Mouse (Mus musculus) hindbrain, embryonic 12.5 days (tissue): ENCODE results near the gene Creb3. TPM values are rescaled to one million over a fixed set of nuclear protein-coding genes. Genes with fewer than 3 reads are reported as not detected.
A peak's percentile ranks its signal among the peaks of the same experiment; 100 is the strongest.

Experiments used
- ATAC-seq: fragments of 200-750 bp; cut with Nextera tagmentation; 2 replicates; pipeline ENCODE4 v1.8.0; 2017; ENCODE audit warnings: moderate TSS enrichment; ENCODE audit not compliant: low FRiP score
- H3K27ac ChIP-seq: fragments of 300-500 bp; sonication (generic); 2 replicates; pipeline ENCODE4 v1.5.1; 2016; ENCODE audit warnings: mild to moderate bottlenecking
- H3K27me3 ChIP-seq: fragments of 300-500 bp; sonication (generic); 2 replicates; pipeline ENCODE4 v1.6.1; 2016; ENCODE audit warnings: mild to moderate bottlenecking
- H3K36me3 ChIP-seq: fragments of 300-500 bp; sonication (generic); 2 replicates; pipeline ENCODE4 v1.6.1; 2016; ENCODE audit warnings: mild to moderate bottlenecking
- H3K4me1 ChIP-seq: fragments of 300-500 bp; sonication (generic); 2 replicates; pipeline ENCODE4 v1.6.1; 2016
- H3K4me2 ChIP-seq: fragments of 300-500 bp; sonication (generic); replicated peaks from 2 replicates; pipeline ENCODE4 v1.6.1; 2016; ENCODE audit warnings: mild to moderate bottlenecking
- H3K4me3 ChIP-seq: fragments of 300-500 bp; sonication (generic); 2 replicates; pipeline ENCODE4 v1.5.1; 2016; ENCODE audit warnings: mild to moderate bottlenecking
- H3K9ac ChIP-seq: fragments of 300-500 bp; sonication (generic); 2 replicates; pipeline ENCODE4 v1.6.1; 2016; ENCODE audit warnings: mild to moderate bottlenecking, moderate library complexity
- H3K9me3 ChIP-seq: fragments of 300-500 bp; sonication (generic); replicated peaks from 2 replicates; pipeline ENCODE4 v1.6.1; 2016; ENCODE audit warnings: mild to moderate bottlenecking
- whole genome bisulfite sequencing: fragments of 180-500 bp; shearing (Covaris S2); methylation state at CpG from one replicate; pipeline ENCODE4 v1.1.7; 2016; 5-methylcytosine and 5-hydroxymethylcytosine counted together
- polyA plus RNA-seq: library from polyadenylated mRNA; unstranded; fragments of >200 nt; fragmentation: Nextera tagmentation; extraction: Ambion mirVana; gene quantifications from 2 replicates; pipeline ENCODE4 v1.2.1, GENCODE M21; 2016

Gene Creb3
- polyA plus RNA-seq, 1 experiment from 2014 or later = 60.2 TPM

DNA sequence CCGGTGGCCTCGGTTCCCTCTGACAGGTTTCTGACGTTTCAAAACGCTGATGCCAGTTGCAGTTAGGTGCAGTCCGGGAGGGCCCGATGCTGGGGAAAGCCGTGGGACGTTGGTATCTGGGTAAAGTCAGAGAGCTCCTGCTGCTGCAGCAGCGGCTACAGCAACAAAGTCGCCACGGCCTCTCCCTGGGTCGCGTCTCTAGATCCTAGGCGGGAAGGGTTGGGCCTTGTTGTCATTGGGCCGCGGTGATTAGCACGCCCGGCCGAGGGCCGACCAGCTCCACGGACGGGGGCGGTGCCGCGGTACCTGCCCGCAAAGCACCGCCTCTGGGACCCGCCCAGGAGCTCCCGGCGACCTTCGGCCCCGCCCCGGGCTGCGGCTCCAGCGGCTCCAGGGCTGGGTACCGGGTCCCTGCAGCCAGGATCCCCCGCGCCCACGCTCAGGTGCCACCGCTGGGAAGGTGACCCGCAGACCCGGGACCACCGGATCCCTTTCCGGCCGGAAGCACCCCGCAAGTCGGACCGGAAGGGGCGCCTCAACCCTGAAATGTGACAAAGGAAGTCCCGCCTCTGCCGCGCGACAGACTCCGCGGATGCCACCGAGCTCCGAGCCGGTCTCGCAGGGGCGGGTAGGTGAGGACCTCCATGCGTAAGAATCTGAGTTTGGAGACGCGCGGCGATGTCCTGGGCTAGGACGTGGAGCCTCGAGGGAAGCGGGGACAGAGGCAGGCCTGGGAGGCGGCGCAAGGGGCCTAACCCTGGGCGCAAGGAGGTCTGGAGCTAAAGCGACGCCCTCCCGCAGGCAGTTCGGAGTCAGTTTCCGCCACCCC, 16.5 kb downstream of the Creb3 start, which contains the start of the genes Rgp1 and Gba2:
Gene Rgp1, plus strand, starts transcription at position 340 of the 829 bp plus-strand sequence.
Gene Gba2, minus strand, starts transcription at position 498 of the 829 bp plus-strand sequence.
- peaks cover 39% of the 10 kb centered on the region for H3K36me3 ChIP-seq
- H3K27me3 ChIP-seq = no peaks in the 10 kb centered on the region
- H3K4me1 ChIP-seq = peaks cover 42% of the 10 kb centered on the region
- H3K27ac ChIP-seq = peak within 1 kb of the TSS; percentile 82
- peak within 1 kb of the TSS; percentile 93 for H3K9ac ChIP-seq
- H3K4me2 ChIP-seq = peak within 1 kb of the TSS; percentile 98
- under 1% methylated on average over 76 of the region's 76 CpGs for WGBS
- ATAC-seq = peak; percentile 86
- peak within 1 kb of the TSS; percentile 86 for H3K4me3 ChIP-seq
- no peaks in the 10 kb centered on the region for H3K9me3 ChIP-seq

GRCm38 (mm10) chr4:43579256-43579655, 17.1 kb downstream of the Creb3 start:
- H3K36me3 ChIP-seq = peaks cover 40% of the 10 kb centered on the region
- peak overlapping the region; percentile 82 for H3K27ac ChIP-seq
- peak overlapping the region; percentile 98 for H3K4me2 ChIP-seq
- no peaks in the 10 kb centered on the region for H3K27me3 ChIP-seq
- H3K9ac ChIP-seq = peak overlapping the region; percentile 93
- WGBS = 4% methylated on average over 10 of the region's 10 CpGs
- H3K9me3 ChIP-seq = no peaks in the 10 kb centered on the region
- ATAC-seq = no peak
- peaks cover 42% of the 10 kb centered on the region for H3K4me1 ChIP-seq
- H3K4me3 ChIP-seq = peak overlapping the region; percentile 86

- H3K4me2 ChIP-seq = peak overlapping the region; percentile 98
- no peak for ATAC-seq
- peaks cover 44% of the 10 kb centered on the region for H3K36me3 ChIP-seq
- no peaks in the 10 kb centered on the region for H3K9me3 ChIP-seq
- peak overlapping the region; percentile 93 for H3K9ac ChIP-seq
- peaks cover 41% of the 10 kb centered on the region for H3K4me1 ChIP-seq
- no peak overlapping the region for H3K27ac ChIP-seq
- 86% methylated on average over 6 of the region's 6 CpGs for WGBS
- no peaks in the 10 kb centered on the region for H3K27me3 ChIP-seq
- H3K4me3 ChIP-seq = peak overlapping the region; percentile 86
These were observed 17.6 kb downstream of the Creb3 start for GRCm38 (mm10) chr4:43579731-43580130.

- Histone ChIP-seq H3K4me3 (no peak overlapping the region), H3K9ac (no peak overlapping the region), H3K36me3 (peaks cover 46% of the 10 kb centered on the region), H3K4me1 (peaks cover 33% of the 10 kb centered on the region), H3K27me3 (no peaks in the 10 kb centered on the region), H3K4me2 (no peak overlapping the region), H3K9me3 (no peaks in the 10 kb centered on the region), H3K27ac (no peak overlapping the region)
- ATAC-seq = no peak
- WGBS = 91% methylated on average over 5 of the region's 5 CpGs
These were observed 18.6 kb downstream of the Creb3 start for GRCm38 (mm10) chr4:43580721-43581120.

- H3K36me3 ChIP-seq = peaks cover 46% of the 10 kb centered on the region
- H3K9ac ChIP-seq = no peak overlapping the region
- no peaks in the 10 kb centered on the region for H3K27me3 ChIP-seq
- H3K4me1 ChIP-seq = peaks cover 27% of the 10 kb centered on the region
- no peak overlapping the region for H3K4me3 ChIP-seq
- H3K4me2 ChIP-seq = no peak overlapping the region
- ATAC-seq = no peak
- H3K9me3 ChIP-seq = no peaks in the 10 kb centered on the region
- 94% methylated on average over 12 of the region's 12 CpGs for WGBS
- no peak overlapping the region for H3K27ac ChIP-seq
These were observed 19.2 kb downstream of the Creb3 start for GRCm38 (mm10) chr4:43581381-43581780.

DNA sequence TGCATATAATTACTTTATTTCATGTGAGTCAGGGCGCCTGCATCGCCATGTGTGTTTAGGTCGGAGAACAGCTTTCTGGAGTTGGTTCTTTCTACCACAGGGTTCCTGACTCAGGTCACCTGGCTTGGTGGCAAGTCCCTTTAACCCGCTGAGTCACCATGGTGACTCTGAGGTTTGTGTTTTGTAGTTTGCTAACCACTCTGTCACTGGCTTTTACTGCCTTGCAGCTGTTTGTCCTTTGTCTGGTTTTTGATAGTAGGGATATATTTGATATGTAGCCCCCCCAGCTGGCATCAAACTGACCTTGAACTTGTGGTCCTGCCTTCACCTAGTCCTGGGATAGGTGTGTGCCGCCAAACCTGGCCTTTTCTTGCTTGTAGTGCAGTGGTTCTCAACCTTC, 20.1 kb downstream of the Creb3 start:
- Histone ChIP-seq H3K4me2 (no peak overlapping the region), H3K27ac (no peak overlapping the region), H3K27me3 (no peaks in the 10 kb centered on the region), H3K9me3 (no peaks in the 10 kb centered on the region), H3K9ac (no peak overlapping the region), H3K4me1 (peaks cover 18% of the 10 kb centered on the region), H3K36me3 (peaks cover 46% of the 10 kb centered on the region), H3K4me3 (no peak overlapping the region)
- ATAC-seq = no peak
- 93% methylated on average over 5 of the region's 5 CpGs for WGBS

DNA sequence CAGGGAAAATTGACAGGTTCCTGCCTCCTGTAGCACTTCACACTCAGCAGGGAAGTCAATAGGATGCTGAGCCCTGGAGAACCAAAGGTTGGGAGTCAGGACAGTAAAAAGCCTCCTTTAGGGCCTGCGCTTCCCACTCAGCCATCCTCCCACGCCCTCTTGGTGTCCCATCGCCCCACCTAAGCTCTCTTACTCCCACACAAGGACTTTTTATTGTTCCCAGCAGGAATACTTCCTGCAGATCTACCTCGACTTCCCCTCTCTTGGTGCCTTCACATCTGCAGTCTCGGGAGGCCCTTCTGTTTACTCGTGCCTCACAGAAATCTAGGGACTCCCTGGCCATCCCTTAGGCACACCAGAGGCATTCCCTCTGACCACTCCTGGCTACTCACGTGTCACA, 21.3 kb downstream of the Creb3 start:
- ATAC-seq = no peak
- H3K9me3 ChIP-seq = no peaks in the 10 kb centered on the region
- H3K27ac ChIP-seq = no peak overlapping the region
- WGBS = 63% methylated on average over 7 of the region's 7 CpGs
- H3K9ac ChIP-seq = no peak overlapping the region
- H3K4me3 ChIP-seq = no peak overlapping the region
- peaks cover 9% of the 10 kb centered on the region for H3K4me1 ChIP-seq
- H3K27me3 ChIP-seq = no peaks in the 10 kb centered on the region
- H3K4me2 ChIP-seq = no peak overlapping the region
- peaks cover 46% of the 10 kb centered on the region for H3K36me3 ChIP-seq

DNA sequence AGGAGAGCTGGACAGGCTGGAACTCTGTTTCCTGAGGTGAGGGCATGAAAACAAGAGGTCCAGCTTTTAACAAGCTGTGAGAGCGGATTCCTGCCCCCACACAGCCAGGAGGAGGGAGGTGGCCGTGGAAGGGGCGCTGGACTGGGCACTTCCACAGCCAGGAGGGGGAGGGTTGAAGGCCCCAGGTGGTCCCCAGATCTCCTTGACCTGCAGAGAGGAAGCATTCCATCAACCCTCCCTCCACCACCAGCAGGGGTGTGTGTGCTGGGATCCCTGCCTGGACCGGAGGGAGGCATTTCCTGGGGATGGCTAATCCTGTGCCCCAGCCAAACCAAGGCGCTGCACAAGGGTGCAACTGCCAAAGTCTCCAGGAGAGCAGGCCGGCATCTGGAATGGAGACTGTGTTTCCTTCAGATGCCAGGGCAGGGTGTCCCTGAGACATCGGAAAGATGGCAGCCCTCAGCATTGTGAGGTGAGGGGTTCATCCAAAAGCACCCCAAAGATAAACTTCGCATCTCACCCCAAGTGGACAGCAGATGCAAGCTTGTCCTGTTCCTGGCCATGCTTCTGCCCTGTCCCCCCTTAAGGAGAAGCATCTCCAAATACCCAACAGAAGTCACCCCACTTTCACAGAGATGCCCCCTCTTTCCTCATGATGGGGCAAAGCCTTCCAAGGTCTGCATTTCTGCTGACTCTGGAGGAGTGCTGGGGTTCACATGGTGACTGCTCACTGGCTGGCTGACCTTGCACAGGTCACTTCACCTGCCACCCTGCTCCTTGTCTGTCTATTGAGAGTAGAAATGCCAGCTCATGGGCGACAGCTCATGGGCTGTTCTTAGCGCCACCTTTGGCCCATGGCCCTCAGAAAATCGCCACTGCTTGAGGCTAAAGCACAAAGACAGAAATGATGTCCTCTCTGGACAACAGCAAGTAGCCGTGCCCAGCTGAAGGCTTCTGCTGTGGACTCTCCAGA, 22.6 kb downstream of the Creb3 start, which contains the start of gene Msmp:
Gene Msmp, minus strand, starts transcription at position 51 of the 973 bp plus-strand sequence.
- WGBS = 73% methylated on average over 12 of the region's 12 CpGs
- ATAC-seq = no peak
- Histone ChIP-seq H3K27me3 (no peaks in the 10 kb centered on the region), H3K4me3 (no peak within 1 kb of the TSS), H3K27ac (no peak within 1 kb of the TSS), H3K36me3 (peaks cover 46% of the 10 kb centered on the region), H3K9ac (no peak within 1 kb of the TSS), H3K9me3 (no peaks in the 10 kb centered on the region), H3K4me2 (no peak within 1 kb of the TSS), H3K4me1 (peaks cover 4% of the 10 kb centered on the region)

DNA sequence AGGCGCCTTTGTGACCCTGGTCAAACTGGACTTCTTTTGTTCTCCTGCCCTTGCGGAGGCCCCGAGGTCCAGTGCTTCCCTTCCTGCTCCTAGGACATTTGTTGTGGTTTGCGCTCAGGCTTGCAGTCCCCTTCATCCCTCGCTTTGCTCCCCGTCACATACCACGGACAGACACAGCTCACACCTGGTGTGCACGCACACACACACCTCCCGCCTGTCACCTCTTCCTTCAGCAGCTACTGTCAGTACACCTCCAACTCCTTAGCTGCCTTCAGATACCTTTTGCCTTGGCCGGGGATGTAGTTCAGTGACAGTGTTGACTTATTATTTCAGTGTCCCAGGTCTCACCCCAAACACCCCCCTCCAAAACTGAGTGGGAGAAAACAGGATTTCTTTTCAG, 23.6 kb downstream of the Creb3 start:
- no peak overlapping the region for H3K4me3 ChIP-seq
- WGBS = 50% methylated on average over 10 of the region's 10 CpGs
- ATAC-seq = no peak

DNA sequence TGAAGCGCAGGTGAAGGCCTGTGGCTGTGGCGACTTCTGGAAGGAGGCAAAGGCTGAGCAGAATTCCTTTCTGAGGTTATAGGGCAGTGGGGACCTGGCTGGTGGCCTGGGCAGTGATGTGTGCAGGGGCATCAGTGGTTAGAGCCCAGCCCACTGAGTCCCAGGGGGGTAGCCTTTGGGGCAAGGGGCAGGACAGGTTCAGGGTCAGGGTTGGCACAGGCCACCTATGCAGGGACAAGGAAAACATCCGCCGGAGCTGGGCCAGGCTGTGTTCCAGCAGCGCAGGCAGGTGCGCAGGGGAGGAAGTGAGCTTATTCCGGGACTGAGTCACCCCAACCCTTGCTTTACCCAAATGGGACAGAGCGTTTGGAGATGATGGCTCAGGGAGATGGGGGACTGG, 24.3 kb downstream of the Creb3 start:
- peaks cover 2% of the 10 kb centered on the region; the same call in 1 of the 2 replicates for H3K4me1 ChIP-seq
- no peak for ATAC-seq
- no peak overlapping the region for H3K4me3 ChIP-seq
- no peak overlapping the region for H3K27ac ChIP-seq
- no peaks in the 10 kb centered on the region for H3K9me3 ChIP-seq
- 75% methylated on average over 8 of the region's 8 CpGs for WGBS
- no peak overlapping the region for H3K9ac ChIP-seq
- no peaks in the 10 kb centered on the region for H3K27me3 ChIP-seq
- no peak overlapping the region for H3K4me2 ChIP-seq
- H3K36me3 ChIP-seq = peaks cover 35% of the 10 kb centered on the region

More for the DNA sequence above, 23.6 kb downstream of the Creb3 start:
- Histone ChIP-seq H3K36me3 (peaks cover 41% of the 10 kb centered on the region), H3K4me2 (no peak overlapping the region), H3K9ac (no peak overlapping the region), H3K27me3 (no peaks in the 10 kb centered on the region), H3K4me1 (peaks cover 2% of the 10 kb centered on the region; the same call in 1 of the 2 replicates), H3K9me3 (no peaks in the 10 kb centered on the region), H3K27ac (no peak overlapping the region)

GRCm38 (mm10) chr4:43587681-43588080, 25.5 kb downstream of the Creb3 start:
- Histone ChIP-seq H3K9ac (no peak overlapping the region), H3K36me3 (peaks cover 22% of the 10 kb centered on the region), H3K9me3 (no peaks in the 10 kb centered on the region), H3K27ac (no peak overlapping the region), H3K4me2 (no peak overlapping the region), H3K4me1 (peaks cover 2% of the 10 kb centered on the region; the same call in 1 of the 2 replicates), H3K4me3 (no peak overlapping the region), H3K27me3 (no peaks in the 10 kb centered on the region)
- no peak for ATAC-seq
- WGBS = 65% methylated on average over 7 of the region's 7 CpGs

DNA sequence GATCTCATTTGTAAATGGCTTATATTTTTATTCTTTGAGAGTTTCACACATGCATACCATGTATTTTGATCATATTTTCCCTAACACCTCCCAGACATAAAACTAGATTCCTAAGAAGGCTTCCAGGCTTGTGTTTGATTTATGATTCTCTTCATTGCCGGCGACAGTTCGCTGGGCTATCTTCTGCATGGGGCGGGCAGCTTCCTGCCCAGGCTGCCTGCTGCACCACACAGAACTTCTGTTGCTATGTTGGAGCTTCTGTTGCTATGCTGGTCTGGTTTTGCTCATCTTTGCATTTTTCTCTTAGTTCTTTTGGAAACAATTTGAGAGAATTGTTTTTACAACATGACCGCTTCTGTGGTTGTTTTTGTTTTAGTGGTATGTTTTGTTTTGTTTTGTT, 29.4 kb downstream of the Creb3 start:
- H3K4me3 ChIP-seq = no peak overlapping the region
- 0 out of 2 replicates have a peak, but pooled peaks cover 3% of the 10 kb centered on the region for H3K4me1 ChIP-seq
- WGBS = 85% methylated on average over 5 of the region's 5 CpGs
- H3K27ac ChIP-seq = no peak overlapping the region
- H3K9ac ChIP-seq = no peak overlapping the region
- no peaks in the 10 kb centered on the region for H3K36me3 ChIP-seq
- no peak for ATAC-seq
- H3K9me3 ChIP-seq = no peaks in the 10 kb centered on the region
- H3K4me2 ChIP-seq = no peak overlapping the region
- no peaks in the 10 kb centered on the region for H3K27me3 ChIP-seq
